Comparison of ENCODE assay signal across 9 mouse cellular contexts in the genomic region with DNA sequence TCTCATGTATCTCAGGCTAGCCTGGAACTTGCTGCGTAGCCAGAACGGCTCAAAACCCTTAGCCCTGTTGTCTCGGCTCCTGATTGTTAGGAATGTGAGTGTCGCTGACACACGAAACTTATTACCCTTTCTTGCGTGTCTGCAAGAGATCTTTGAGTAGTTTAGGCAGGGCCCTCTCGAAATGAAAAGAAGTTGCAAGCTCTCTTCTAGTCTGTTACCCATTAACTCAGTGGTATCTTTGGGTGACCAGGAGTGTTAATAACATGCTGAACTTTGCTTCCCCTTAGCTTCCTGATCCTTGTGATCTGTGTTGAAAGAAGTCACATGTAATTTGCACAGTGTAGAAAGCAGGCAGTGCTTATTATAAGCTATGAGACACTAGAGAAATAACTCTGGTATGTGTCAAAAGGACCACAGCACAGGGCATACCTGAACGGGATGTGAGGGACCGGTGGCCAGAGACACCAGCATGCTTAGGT. TPM values are rescaled to one million over a fixed set of nuclear protein-coding genes. Genes with fewer than 3 reads are reported as not detected.
DNase-seq lines count a peak whose midpoint lies in the region; ATAC-seq and TF ChIP-seq lines count a peak whose summit lies in the region.
"Had no signal": no experiment of that assay in that cellular context is flagged by ENCODE, and none has a peak within 500 bp of the region (broad histone marks: within the 10 kb centered on the region; RNA-seq: fewer than 3 reads in every experiment).

No protein-coding gene starts in this region.

- in situ Hi-C loops in Patski (cut with MboI; ENCODE audit: low pct_unique_long_range_greater_than_20kb): loop anchor here (25.0 kb wide), 1 partner anchor 170 kb away; a partner anchor contains a TSS

- H3K9me3 ChIP-seq in hindbrain, embryonic 13.5 days: no peaks in the 10 kb centered on the region

- 66% methylated on average over 9 of the region's 9 CpGs for WGBS in hindbrain, embryonic 13.5 days

- no peak overlapping the region for H3K9ac ChIP-seq in hindbrain, embryonic 13.5 days

- peak overlapping the region; percentile 60; the same call in 1 of the 2 replicates for H3K27ac ChIP-seq in brown adipose tissue, adult 24 weeks (replicated peaks; ENCODE audit: low read depth, low read length)
- H3K27ac ChIP-seq in hindbrain, embryonic 13.5 days: no peak overlapping the region

- no peaks in the 10 kb centered on the region for H3K27me3 ChIP-seq in Patski
- no peaks in the 10 kb centered on the region for H3K27me3 ChIP-seq in hindbrain, embryonic 13.5 days

- peaks cover 6% of the 10 kb centered on the region; the same call in 1 of the 2 replicates for H3K4me1 ChIP-seq in brown adipose tissue, adult 24 weeks (ENCODE audit: control insufficient read depth, insufficient read depth, insufficient read length, low read length)
- H3K4me1 ChIP-seq in hindbrain, embryonic 13.5 days (replicated peaks): 0 out of 2 replicates have a peak, but pooled peaks cover 4% of the 10 kb centered on the region

- CTCF ChIA-PET in Patski (lab: Charles Lee): interaction anchor here (1.5 kb wide), 1 partner anchor 50 kb away, joined by 3 read pairs; no protein-coding TSS in a partner anchor

- peak; percentile 90 for ATAC-seq in Patski
- ATAC-seq in hindbrain, embryonic 13.5 days (ENCODE audit: low FRiP score): no peak

- no peak overlapping the region for H3K4me2 ChIP-seq in hindbrain, embryonic 13.5 days

- H3K36me3 ChIP-seq in hindbrain, embryonic 13.5 days: peaks cover 4% of the 10 kb centered on the region

- DNase-seq in Patski (ENCODE audit: low read depth, low spot score): peak; percentile 75
- peak; percentile 53 for DNase-seq in kidney, postnatal 14 days
- DNase-seq in lung, postnatal 14 days: peak; percentile 18
- no peak for DNase-seq in gastrocnemius, adult 8-10 months (ENCODE audit: low spot score in 2 of 2)
- DNase-seq in gastrocnemius, postnatal 36 days: no peak
- DNase-seq: cerebellum, adult 2 months; right cerebral cortex, postnatal 14 days had no signal

- intact Hi-C loops in gastrocnemius, postnatal 36 days (cut with DNase I): no loop called here

- POLR2A ChIA-PET in Patski (lab: Charles Lee): interaction anchor here (0.9 to 1.0 kb wide), 2 partner anchors 10 to 32 kb away, joined by 3 read pairs; no protein-coding TSS in a partner anchor

- H3K4me3 ChIP-seq in brown adipose tissue, adult 24 weeks (ENCODE audit: insufficient read depth, low read depth, low read length): no peak overlapping the region
- no peak overlapping the region for H3K4me3 ChIP-seq in hindbrain, embryonic 13.5 days

- TF ChIP-seq CTCF in Patski (IDR thresholded peaks at IDR 0.05): no peak

RNA-seq across cellular contexts. Expression of a gene that starts 43.4 kb away (rescaled TPM):
- polyA plus RNA-seq in Patski (2021): 8,737 TPM
- polyA plus RNA-seq in brown adipose tissue, adult 24 weeks (2012; ENCODE audit: insufficient read depth, insufficient read length, missing spikeins): 3,256 and 3,366 TPM in 2 replicates
- 3,538 and 3,562 TPM in 2 replicates for polyA plus RNA-seq in hindbrain, embryonic 13.5 days (2015; fragmentation: Nextera tagmentation; extraction: Ambion mirVana)
- 100 to 1,000 TPM; 235 to 456 (median 334) TPM for total RNA-seq in gastrocnemius, adult 8-10 months (2022)
- total RNA-seq in gastrocnemius, postnatal 36 days (2021): 100 to 1,000 TPM; 496 to 538 TPM

RNA-seq across cellular contexts. Expression of a gene that starts 55.5 kb away (rescaled TPM):
- polyA plus RNA-seq in Patski (2021): 29.9 TPM
- polyA plus RNA-seq in brown adipose tissue, adult 24 weeks (2012; ENCODE audit: insufficient read depth, insufficient read length, missing spikeins): 3.5 and 4.4 TPM in 2 replicates
- 18.8 and 19.4 TPM in 2 replicates for polyA plus RNA-seq in hindbrain, embryonic 13.5 days (2015; fragmentation: Nextera tagmentation; extraction: Ambion mirVana)
- 1 to 10 TPM; 2.2 to 2.8 (median 2.7) TPM for total RNA-seq in gastrocnemius, adult 8-10 months (2022)
- 1 to 10 TPM; 2.7 to 4.0 TPM for total RNA-seq in gastrocnemius, postnatal 36 days (2021)

Comparison
In these comparisons a context has a peak if more than half of its experiments do, and no peak if none do; other contexts are left out.
1. DNase-seq: peak in Patski (single experiment), kidney, postnatal 14 days (single experiment) and lung, postnatal 14 days (single experiment); none in gastrocnemius, adult 8-10 months (0 of 2) and gastrocnemius, postnatal 36 days (0 of 2).